Mouse (Mus musculus) bone marrow macrophage, adult 2 months (primary cell): ENCODE measurements around the gene Olfr206.

ENCODE experiments used
- CTCF ChIP-seq: IDR thresholded peaks from 2 replicates; pipeline ENCODE4 v1.5.1; 2012; ENCODE audit warnings: low read depth, mild to moderate bottlenecking, low read length, moderate library complexity
- POLR2A ChIP-seq: IDR thresholded peaks from 2 replicates; pipeline ENCODE4 v1.6.1; 2012; ENCODE audit warnings: mild to moderate bottlenecking, low read depth, low read length, borderline replicate concordance

DNA sequence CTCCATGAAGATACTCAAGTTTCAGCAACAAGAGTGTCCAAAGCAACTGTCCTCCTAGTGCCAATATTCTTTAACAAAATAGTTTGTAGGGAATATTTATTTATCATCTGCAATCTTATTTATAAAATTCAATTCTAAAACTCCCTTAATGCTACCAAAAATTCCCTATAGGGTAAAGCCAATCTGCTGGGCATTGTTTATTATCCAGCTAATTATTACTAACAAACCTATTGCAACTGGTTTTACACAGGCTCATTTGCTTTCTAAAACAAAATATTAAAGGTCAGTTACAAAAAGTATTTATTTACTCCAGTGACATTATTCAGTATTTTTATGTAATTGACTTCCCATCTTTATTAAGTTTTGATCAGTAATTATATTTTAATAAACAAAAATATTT lies 30.9 kb downstream of the Olfr206 start, which contains the start of gene Olfr204:
- TF ChIP-seq CTCF (no peak), POLR2A (no peak)
